Mouse (Mus musculus): ENCODE data around the gene Gm49425. TPM values are rescaled to one million over a fixed set of nuclear protein-coding genes. Genes with fewer than 3 reads are reported as not detected.

Gene Gm49425
- polyA plus RNA-seq, 1 experiment, result not detected

DNA sequence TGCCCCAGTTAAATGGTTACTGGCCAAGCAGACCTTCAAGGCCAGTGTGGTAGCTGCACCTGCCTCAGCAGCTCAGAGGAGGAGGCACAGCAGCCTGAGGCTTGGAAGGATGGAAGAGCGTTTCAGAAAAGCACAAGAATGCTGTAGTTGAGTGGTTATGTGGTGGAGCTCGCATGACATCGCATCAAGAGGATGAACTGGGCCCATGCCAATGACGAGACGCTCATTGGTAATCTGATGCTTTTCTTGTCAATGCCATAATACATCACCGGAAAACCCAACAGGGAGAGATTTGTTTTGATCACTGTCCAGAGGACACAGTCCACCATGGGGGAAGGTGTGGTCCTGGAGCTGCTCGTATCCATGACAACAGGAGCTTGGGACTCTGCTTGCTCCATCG lies 21.8 kb downstream of the Gm49425 start:
- H3K4me3 ChIP-seq (ENCODE audit: insufficient read depth, low read depth, low read length), result no peak overlapping the region
- H3K27ac ChIP-seq (ENCODE audit: insufficient read depth, low read depth, low read length), result no peak overlapping the region
- TF ChIP-seq CTCF (IDR thresholded peaks at IDR 0.05; ENCODE audit: insufficient read depth, low read depth, low read length) (no peak), POLR2A (IDR thresholded peaks at IDR 0.05; ENCODE audit: insufficient read depth, low read depth, low read length) (no peak)
- 85% methylated on average over 8 of the region's 8 CpGs for WGBS
- H3K4me1 ChIP-seq (ENCODE audit: control insufficient read depth, insufficient read depth, low read length), result peaks cover 7% of the 10 kb centered on the region; the same call in 1 of the 2 replicates

- TF ChIP-seq CTCF (IDR thresholded peaks at IDR 0.05; ENCODE audit: insufficient read depth, low read depth, low read length), result no peak
- TF ChIP-seq POLR2A (IDR thresholded peaks at IDR 0.05; ENCODE audit: insufficient read depth, low read depth, low read length), result no peak
- 76% methylated on average over 1 of the region's 1 CpGs for WGBS
- Histone ChIP-seq H3K27ac (ENCODE audit: insufficient read depth, low read depth, low read length) (no peak overlapping the region), H3K4me3 (ENCODE audit: insufficient read depth, low read depth, low read length) (no peak overlapping the region), H3K4me1 (ENCODE audit: control insufficient read depth, insufficient read depth, low read length) (peaks cover 7% of the 10 kb centered on the region; the same call in 1 of the 2 replicates)
Observed at GRCm38 (mm10) chr15:101494203-101494602, 22.9 kb downstream of the Gm49425 start.

GRCm38 (mm10) chr15:101493713-101494112 lies 23.3 kb downstream of the Gm49425 start:
- Histone ChIP-seq H3K4me3 (ENCODE audit: insufficient read depth, low read depth, low read length) (no peak overlapping the region), H3K27ac (ENCODE audit: insufficient read depth, low read depth, low read length) (no peak overlapping the region), H3K4me1 (ENCODE audit: control insufficient read depth, insufficient read depth, low read length) (peaks cover 7% of the 10 kb centered on the region; the same call in 1 of the 2 replicates)
- WGBS, result 93% methylated on average over 6 of the region's 6 CpGs
- TF ChIP-seq CTCF (IDR thresholded peaks at IDR 0.05; ENCODE audit: insufficient read depth, low read depth, low read length), result no peak
- no peak for TF ChIP-seq POLR2A (IDR thresholded peaks at IDR 0.05; ENCODE audit: insufficient read depth, low read depth, low read length)

DNA sequence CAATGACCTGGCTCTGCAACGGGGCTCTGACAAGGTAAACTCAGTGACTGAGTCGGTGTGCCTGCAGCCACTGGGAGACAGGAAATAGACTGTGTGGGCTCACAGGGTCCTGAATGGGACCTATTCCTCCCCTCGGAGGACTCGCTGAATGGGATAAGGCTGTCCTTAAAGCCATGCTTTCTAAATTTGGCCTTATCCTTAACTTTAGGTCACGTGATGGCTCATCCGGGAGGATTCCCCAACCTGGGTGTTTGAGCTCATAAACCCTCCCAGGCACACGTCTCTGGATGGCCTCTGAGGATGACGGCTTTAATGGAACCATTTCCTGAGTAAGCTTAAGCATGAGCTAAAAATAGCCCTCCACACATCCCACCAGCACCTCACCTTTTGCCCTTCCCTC lies 24.3 kb downstream of the Gm49425 start:
- TF ChIP-seq POLR2A (IDR thresholded peaks at IDR 0.05; ENCODE audit: insufficient read depth, low read depth, low read length), result no peak
- no peak for TF ChIP-seq CTCF (IDR thresholded peaks at IDR 0.05; ENCODE audit: insufficient read depth, low read depth, low read length)
- Histone ChIP-seq H3K4me1 (ENCODE audit: control insufficient read depth, insufficient read depth, low read length) (peaks cover 7% of the 10 kb centered on the region; the same call in 1 of the 2 replicates), H3K27ac (ENCODE audit: insufficient read depth, low read depth, low read length) (no peak overlapping the region), H3K4me3 (ENCODE audit: insufficient read depth, low read depth, low read length) (no peak overlapping the region)
- WGBS, result 77% methylated on average over 8 of the region's 8 CpGs

DNA sequence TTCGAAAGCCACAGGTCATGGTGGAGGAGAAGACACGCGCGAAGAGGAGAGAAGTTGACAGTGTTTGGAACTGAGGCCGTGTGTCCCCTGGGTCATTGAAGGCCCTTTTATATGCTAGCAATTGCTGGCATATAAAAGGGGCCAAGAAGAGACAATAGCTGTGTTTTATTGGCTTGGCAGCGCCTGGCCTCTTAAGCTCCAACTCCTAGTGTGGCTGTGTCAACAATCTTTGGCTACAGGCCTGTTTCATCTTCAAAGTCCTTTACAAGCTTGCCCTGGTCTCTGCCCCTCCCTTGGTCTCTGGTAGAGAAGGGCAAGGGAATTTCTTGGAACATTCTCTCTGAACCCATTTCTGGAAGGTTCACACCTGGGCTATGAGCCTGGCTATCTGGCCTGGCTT lies 25.6 kb downstream of the Gm49425 start, which contains the start of gene Krt83:
Gene Krt83 (minus strand): TSS at position 82 of the 400 bp plus-strand sequence.
- Histone ChIP-seq H3K4me1 (ENCODE audit: control insufficient read depth, insufficient read depth, low read length) (0 out of 2 replicates have a peak, but pooled peaks cover 3% of the 10 kb centered on the region), H3K27ac (ENCODE audit: insufficient read depth, low read depth, low read length) (no peak within 1 kb of the TSS), H3K4me3 (ENCODE audit: insufficient read depth, low read depth, low read length) (no peak within 1 kb of the TSS)
- WGBS, result 65% methylated on average over 6 of the region's 6 CpGs
- TF ChIP-seq POLR2A (IDR thresholded peaks at IDR 0.05; ENCODE audit: insufficient read depth, low read depth, low read length), result no peak
- TF ChIP-seq CTCF (IDR thresholded peaks at IDR 0.05; ENCODE audit: insufficient read depth, low read depth, low read length), result no peak

DNA sequence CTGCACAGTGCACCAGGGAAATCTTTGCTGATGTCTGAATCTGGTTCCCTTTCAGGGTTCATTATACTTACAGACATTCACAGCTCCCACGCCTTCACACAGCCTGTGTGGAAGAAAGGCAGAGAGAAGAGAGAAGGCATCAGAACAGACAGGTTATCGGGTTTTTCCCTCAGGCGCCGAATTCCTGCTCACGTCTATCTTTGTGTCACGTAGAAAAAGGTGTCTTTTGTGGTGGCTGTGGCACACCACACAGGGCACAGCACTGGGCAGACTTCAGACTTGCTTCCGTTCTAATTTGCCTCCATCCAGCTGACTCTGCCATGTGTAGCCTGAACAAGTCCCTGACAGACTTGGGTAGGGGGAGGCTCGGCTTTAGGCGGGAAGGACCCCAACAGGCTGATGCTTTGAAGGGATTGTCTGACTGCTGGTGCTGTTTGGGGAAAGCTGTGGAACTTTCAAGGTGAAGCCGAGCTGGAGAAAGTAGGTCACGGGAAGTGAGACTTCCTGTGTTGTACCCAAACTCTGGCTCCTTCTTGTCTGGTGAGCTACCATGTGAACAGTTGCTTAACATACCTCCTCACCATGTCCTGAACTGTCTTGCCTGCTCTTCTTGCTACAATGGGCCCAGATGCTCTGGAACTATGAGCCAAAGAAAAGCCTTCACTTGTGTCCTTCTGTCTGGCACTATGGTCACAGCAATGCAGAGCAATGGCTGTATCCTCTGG lies 31.0 kb downstream of the Gm49425 start:
- no peak for TF ChIP-seq POLR2A (IDR thresholded peaks at IDR 0.05; ENCODE audit: insufficient read depth, low read depth, low read length)
- TF ChIP-seq CTCF (IDR thresholded peaks at IDR 0.05; ENCODE audit: insufficient read depth, low read depth, low read length), result no peak
- WGBS, result 79% methylated on average over 11 of the region's 11 CpGs

GRCm38 (mm10) chr15:101484939-101485338 lies 32.1 kb downstream of the Gm49425 start:
- no peak for TF ChIP-seq CTCF (IDR thresholded peaks at IDR 0.05; ENCODE audit: insufficient read depth, low read depth, low read length)
- no peak for TF ChIP-seq POLR2A (IDR thresholded peaks at IDR 0.05; ENCODE audit: insufficient read depth, low read depth, low read length)
- Histone ChIP-seq H3K27ac (ENCODE audit: insufficient read depth, low read depth, low read length) (no peak overlapping the region), H3K4me1 (ENCODE audit: control insufficient read depth, insufficient read depth, low read length) (no peaks in the 10 kb centered on the region), H3K4me3 (ENCODE audit: insufficient read depth, low read depth, low read length) (no peak overlapping the region)
- WGBS, result 96% methylated on average over 1 of the region's 1 CpGs

More for the DNA sequence above, 31.0 kb downstream of the Gm49425 start:
- no peak overlapping the region for H3K4me3 ChIP-seq (ENCODE audit: insufficient read depth, low read depth, low read length)
- H3K27ac ChIP-seq (ENCODE audit: insufficient read depth, low read depth, low read length), result no peak overlapping the region
- no peaks in the 10 kb centered on the region for H3K4me1 ChIP-seq (ENCODE audit: control insufficient read depth, insufficient read depth, low read length)

DNA sequence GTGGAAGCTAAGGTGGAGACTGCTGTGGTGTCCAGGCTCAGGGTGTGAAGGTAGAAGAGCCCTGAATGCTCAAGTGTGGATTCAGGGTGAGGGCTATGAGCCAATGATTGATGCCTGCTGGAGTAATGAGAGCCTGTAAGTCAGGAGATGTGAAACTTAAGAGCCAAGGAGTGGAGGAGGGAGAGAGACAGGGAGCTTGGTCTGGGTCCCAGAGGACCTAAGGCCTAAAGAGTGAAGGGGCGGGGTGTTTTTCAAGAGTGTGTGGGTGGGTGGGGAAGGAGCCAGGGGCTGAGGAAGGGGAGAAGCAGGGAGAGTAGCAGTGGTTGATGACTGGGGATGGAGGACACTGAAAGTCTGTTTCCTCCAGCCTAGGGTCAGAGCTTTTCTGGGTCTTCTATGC lies 33.4 kb downstream of the Gm49425 start:
- no peak for TF ChIP-seq CTCF (IDR thresholded peaks at IDR 0.05; ENCODE audit: insufficient read depth, low read depth, low read length)
- TF ChIP-seq POLR2A (IDR thresholded peaks at IDR 0.05; ENCODE audit: insufficient read depth, low read depth, low read length), result no peak
- Histone ChIP-seq H3K4me3 (ENCODE audit: insufficient read depth, low read depth, low read length) (no peak overlapping the region), H3K4me1 (ENCODE audit: control insufficient read depth, insufficient read depth, low read length) (peaks cover 10% of the 10 kb centered on the region), H3K27ac (ENCODE audit: insufficient read depth, low read depth, low read length) (no peak overlapping the region)
- 91% methylated on average over 1 of the region's 1 CpGs for WGBS

- H3K4me3 ChIP-seq (ENCODE audit: insufficient read depth, low read depth, low read length), result no peak overlapping the region
- WGBS, result 53% methylated on average over 4 of the region's 4 CpGs
- no peak for TF ChIP-seq POLR2A (IDR thresholded peaks at IDR 0.05; ENCODE audit: insufficient read depth, low read depth, low read length)
- no peak for TF ChIP-seq CTCF (IDR thresholded peaks at IDR 0.05; ENCODE audit: insufficient read depth, low read depth, low read length)
- peaks cover 10% of the 10 kb centered on the region for H3K4me1 ChIP-seq (ENCODE audit: control insufficient read depth, insufficient read depth, low read length)
- H3K27ac ChIP-seq (ENCODE audit: insufficient read depth, low read depth, low read length), result no peak overlapping the region
Observed at GRCm38 (mm10) chr15:101482056-101482455, 35.0 kb downstream of the Gm49425 start.

Measured in olfactory bulb, adult 2 months (tissue).